Mouse (Mus musculus) megakaryocyte, embryonic 14.5 days (primary cell): ENCODE data around the gene Gstk1.

ENCODE experiments used
- FLI1 ChIP-seq: IDR thresholded peaks from 2 replicates; pipeline ENCODE4 v1.6.1; 2012; ENCODE audit warnings: low read length, inconsistent platforms, mixed read lengths
- GATA1 ChIP-seq: IDR thresholded peaks from 3 replicates; pipeline ENCODE4 v1.6.1; 2012; ENCODE audit warnings: mixed read lengths, low read length, inconsistent platforms, borderline replicate concordance

DNA sequence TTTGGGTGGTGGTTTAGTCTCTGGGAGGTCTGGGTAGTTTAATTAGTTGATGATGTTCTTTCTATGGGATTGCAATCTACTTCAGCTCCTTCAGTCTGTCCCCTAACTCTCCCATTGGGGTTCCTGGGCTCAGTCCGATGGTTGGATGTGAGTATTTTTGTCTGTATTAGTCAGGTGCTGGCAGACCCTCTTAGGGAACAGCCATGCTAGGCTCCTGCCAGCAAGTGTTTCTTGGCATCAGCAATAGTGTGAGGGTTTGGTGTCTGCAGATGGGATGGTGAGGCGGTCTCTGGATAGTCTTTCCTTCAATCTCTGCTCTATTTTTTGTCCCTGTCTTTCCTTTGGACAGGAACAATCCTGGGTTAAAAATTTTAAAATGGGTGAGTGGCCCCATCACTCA is 7.4 kb downstream of the Gstk1 start:
- TF ChIP-seq GATA1 = no peak
- no peak for TF ChIP-seq FLI1
